Mouse (Mus musculus) MEL (cell line): ENCODE measurements around the gene Pxylp1. TPM values are rescaled to one million over a fixed set of nuclear protein-coding genes. Genes with fewer than 3 reads are reported as not detected.
"Not testable (repeated sequence)": the region's sequence is repeated elsewhere in the genome, so short reads cannot be mapped to it uniquely, and the experiment has no call there.

Experiments
- DNase-seq: peaks from one replicate; pipeline ENCODE4 v3.0.0; 2011; ENCODE audit warnings: low read depth, low spot score
- H3K27ac ChIP-seq: 2 replicates; pipeline ENCODE4 v1.5.1; 2012; ENCODE audit warnings: low read depth, mild to moderate bottlenecking, control low read depth, low read length, moderate library complexity; ENCODE audit not compliant: control insufficient read depth
- H3K27me3 ChIP-seq, 2 experiments: fragments of 150-350 bp in 1 of 2; sonication (generic) in 1 of 2; 2 replicates each; pipeline ENCODE4 v1.6.1; 2012; ENCODE audit warnings: low read length in 2 of 2, mild to moderate bottlenecking in 2 of 2, improper control_type of control experiment in 1 of 2, moderate library complexity in 1 of 2; ENCODE audit not compliant: insufficient read depth in 2 of 2, control insufficient read depth in 1 of 2
- H3K36me3 ChIP-seq, 2 experiments: 2 replicates each; pipeline ENCODE4 v1.6.1; 2012 to 2014; ENCODE audit warnings: low read length in 2 of 2, improper control_type of control experiment in 1 of 2, inconsistent platforms in 1 of 2, mild to moderate bottlenecking in 1 of 2; ENCODE audit not compliant: insufficient read depth in 2 of 2, control insufficient read depth in 1 of 2
- H3K4me1 ChIP-seq, 2 experiments: fragments of 150-350 bp in 1 of 2; sonication (generic) in 1 of 2; 2 replicates each; pipeline ENCODE4 v1.6.1; 2012; ENCODE audit warnings: low read length in 2 of 2, improper control_type of control experiment in 1 of 2, mild to moderate bottlenecking in 1 of 2; ENCODE audit not compliant: insufficient read depth in 2 of 2, control insufficient read depth in 1 of 2
- H3K4me3 ChIP-seq, 2 experiments: fragments of 150-350 bp in 1 of 2; sonication (generic) in 1 of 2; 2 replicates each; pipeline ENCODE4 v1.5.1; 2012; ENCODE audit warnings: low read depth in 2 of 2, low read length in 2 of 2, mild to moderate bottlenecking in 2 of 2, moderate library complexity in 2 of 2, control low read depth in 1 of 2, improper control_type of control experiment in 1 of 2; ENCODE audit not compliant: control insufficient read depth in 1 of 2, insufficient read depth in 1 of 2
- H3K79me2 ChIP-seq: 2 replicates; pipeline ENCODE4 v1.6.1; 2012; ENCODE audit warnings: mild to moderate bottlenecking, low read length, moderate library complexity; ENCODE audit not compliant: control insufficient read depth, poor library complexity, insufficient read depth
- H3K9ac ChIP-seq: 2 replicates; pipeline ENCODE4 v1.6.1; 2012; ENCODE audit warnings: low read depth, mild to moderate bottlenecking, control low read depth, low read length, moderate library complexity; ENCODE audit not compliant: control insufficient read depth, poor library complexity, severe bottlenecking
- H3K9me3 ChIP-seq: fragments of 150-350 bp; sonication (generic); replicated peaks from 2 replicates; pipeline ENCODE4 v1.6.1; 2012; ENCODE audit warnings: mild to moderate bottlenecking, low read length, improper control_type of control experiment, moderate library complexity; ENCODE audit not compliant: insufficient read depth
- CHD1 ChIP-seq: IDR thresholded peaks from 2 replicates; pipeline ENCODE4 v1.6.1; 2012; ENCODE audit warnings: low read depth, mild to moderate bottlenecking, inconsistent platforms, low read length, improper control_type of control experiment
- GABPA ChIP-seq: IDR thresholded peaks from 2 replicates; pipeline ENCODE4 v1.6.1; 2012; ENCODE audit warnings: low read depth, mild to moderate bottlenecking, inconsistent platforms, low read length, improper control_type of control experiment, moderate library complexity
- MAFK ChIP-seq: IDR thresholded peaks from 2 replicates; pipeline ENCODE4 v1.6.1; 2011; ENCODE audit warnings: low read depth, mild to moderate bottlenecking, low read length, improper control_type of control experiment, borderline replicate concordance
- MXI1 ChIP-seq: IDR thresholded peaks from 2 replicates; pipeline ENCODE4 v1.6.1; 2011; ENCODE audit warnings: mild to moderate bottlenecking, low read depth, low read length, improper control_type of control experiment
- MYB ChIP-seq: IDR thresholded peaks from 2 replicates; pipeline ENCODE4 v1.6.1; 2011; ENCODE audit warnings: mild to moderate bottlenecking, low read depth, low read length, improper control_type of control experiment
- MYC ChIP-seq: IDR thresholded peaks from 2 replicates; pipeline ENCODE4 v1.6.1; 2011; ENCODE audit warnings: low read depth, mild to moderate bottlenecking, low read length, improper control_type of control experiment, moderate library complexity
- NRF1 ChIP-seq: IDR thresholded peaks from 2 replicates; pipeline ENCODE4 v1.6.1; 2014; ENCODE audit warnings: low read depth, mild to moderate bottlenecking, inconsistent platforms, low read length, improper control_type of control experiment, moderate library complexity; ENCODE audit not compliant: poor library complexity, insufficient read depth, severe bottlenecking
- POLR2A ChIP-seq, 2 experiments: IDR thresholded peaks; 2 replicates each; pipeline ENCODE4 v1.6.1; 2011 to 2012; ENCODE audit warnings: low read length in 2 of 2, mild to moderate bottlenecking in 2 of 2, control low read depth in 1 of 2, improper control_type of control experiment in 1 of 2, low read depth in 1 of 2, moderate library complexity in 1 of 2; ENCODE audit not compliant: control insufficient read depth in 1 of 2, insufficient read depth in 1 of 2, poor library complexity in 1 of 2
- SIN3A ChIP-seq: IDR thresholded peaks from 2 replicates; pipeline ENCODE4 v1.6.1; 2012; ENCODE audit warnings: low read length, improper control_type of control experiment, inconsistent platforms
- TBP ChIP-seq: IDR thresholded peaks from 2 replicates; pipeline ENCODE4 v1.8.0; 2011; ENCODE audit warnings: low read depth, low read length, improper control_type of control experiment
- USF2 ChIP-seq, 2 experiments: IDR thresholded peaks; 2 replicates each; pipeline ENCODE4 v1.6.1; 2011 to 2012; ENCODE audit warnings: improper control_type of control experiment in 2 of 2, low read length in 2 of 2, borderline replicate concordance in 1 of 2, inconsistent platforms in 1 of 2, low read depth in 1 of 2, mild to moderate bottlenecking in 1 of 2; ENCODE audit not compliant: insufficient read depth in 1 of 2
- ZC3H11A ChIP-seq: IDR thresholded peaks from 2 replicates; pipeline ENCODE4 v1.6.1; 2012; ENCODE audit warnings: low read depth, mild to moderate bottlenecking, inconsistent platforms, low read length, improper control_type of control experiment
- ZNF384 ChIP-seq: IDR thresholded peaks from 2 replicates; pipeline ENCODE4 v1.6.1; 2012; ENCODE audit warnings: low read depth, mild to moderate bottlenecking, inconsistent platforms, low read length, improper control_type of control experiment
- polyA plus RNA-seq, 2 experiments: library from polyadenylated mRNA; stranded (reverse) in 1 of 2; unstranded in 1 of 2; fragments of >175 nt in 1 of 2; fragments of >200 nt in 1 of 2; gene quantifications; 2 replicates each; pipeline versions ENCODE4 v1.2.1 to v1.2.4; 2012; ENCODE audit warnings: low replicate concordance in 2 of 2, low read depth in 1 of 2; ENCODE audit not compliant: insufficient read length in 2 of 2, insufficient read depth in 1 of 2, missing spikeins in 1 of 2
- total RNA-seq: library from RNA; depleted of rRNA; stranded (reverse); fragments of 300-350 nt; gene quantifications from 2 replicates; pipeline ENCODE4 v1.2.3, GENCODE M21; 2012; rRNA removed

The Pxylp1 gene
- total RNA-seq: 5.4 and 5.7 TPM in 2 replicates
- 1 to 10 TPM in 1 of 2 experiments, not detected in 1; 9.9 TPM for polyA plus RNA-seq

DNA sequence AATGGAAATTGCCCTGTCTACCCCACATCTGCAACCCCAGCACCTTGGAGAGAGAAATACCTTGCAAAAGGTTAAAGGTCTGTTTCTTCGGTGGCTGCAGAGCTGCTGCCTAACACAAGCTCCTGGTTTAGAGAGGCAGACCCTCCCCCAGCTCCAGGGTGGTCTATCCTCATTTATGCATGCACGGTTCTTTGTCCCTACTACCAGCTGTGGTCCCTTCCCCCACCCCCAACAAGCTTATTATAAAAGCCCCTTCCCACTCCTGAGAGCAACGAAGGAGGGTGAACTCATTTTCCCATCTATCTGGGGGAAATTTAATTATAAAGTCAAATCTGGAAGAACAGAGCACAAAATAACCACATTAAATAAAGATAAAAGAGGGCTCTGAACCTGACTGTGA, at the start of gene Pxylp1:
Gene Pxylp1, minus strand, starts transcription at position 124 of the 400 bp plus-strand sequence.
- H3K27ac ChIP-seq: no peak within 1 kb of the TSS
- H3K4me1 ChIP-seq: peaks cover 0 to 6% of the 10 kb centered on the region in 2 experiments; a peak in 1 of 4 replicates
- H3K27me3 ChIP-seq: no peaks in the 10 kb centered on the region; a peak in 1 of 4 replicates
- no peaks in the 10 kb centered on the region for H3K9me3 ChIP-seq
- DNase-seq: no peak
- H3K9ac ChIP-seq: no peak within 1 kb of the TSS
- TF ChIP-seq NRF1: no peak
- TF ChIP-seq ZNF384: no peak
- TF ChIP-seq SIN3A: no peak
- no peak for TF ChIP-seq MXI1
- no peak for TF ChIP-seq MYB
- TF ChIP-seq TBP: no peak
- TF ChIP-seq MYC: no peak
- TF ChIP-seq MAFK: no peak
- no peak for TF ChIP-seq USF2 (IDR thresholded peaks at IDR 0.05; ENCODE audit: borderline replicate concordance in 1 of 2, insufficient read depth in 1 of 2, low read depth in 1 of 2, low read length in 2 of 2)
- TF ChIP-seq GABPA: no peak
- no peaks in the 10 kb centered on the region; the same call in 1 of the 2 replicates for H3K79me2 ChIP-seq
- H3K4me3 ChIP-seq: no peak within 1 kb of the TSS
- no peaks in the 10 kb centered on the region for H3K36me3 ChIP-seq

GRCm38 (mm10) chr9:96938887-96939286, 46.4 kb upstream of the Pxylp1 start:
- H3K4me1 ChIP-seq: no peaks in the 10 kb centered on the region
- TF ChIP-seq CHD1 (no peak), MYC (no peak), ZC3H11A (no peak), POLR2A (IDR thresholded peaks at IDR 0.05; ENCODE audit: control insufficient read depth in 1 of 2, insufficient read depth in 1 of 2, low read depth in 1 of 2, low read length in 2 of 2, poor library complexity in 1 of 2) (no peak), NRF1 (no peak)
- TF ChIP-seq, all 39 proteins: peak for 0

GRCm38 (mm10) chr9:96936427-96936826, 44.0 kb upstream of the Pxylp1 start:
- H3K36me3 ChIP-seq, H3K27ac ChIP-seq, H3K27me3 ChIP-seq, H3K4me3 ChIP-seq, DNase-seq, H3K79me2 ChIP-seq, H3K4me1 ChIP-seq, H3K9ac ChIP-seq, H3K9me3 ChIP-seq: not testable (repeated sequence)

More at GRCm38 (mm10) chr9:96938887-96939286, 46.4 kb upstream of the Pxylp1 start:
- H3K9me3 ChIP-seq: no peaks in the 10 kb centered on the region
- no peaks in the 10 kb centered on the region for H3K27me3 ChIP-seq
- no peak for DNase-seq
- no peak overlapping the region for H3K9ac ChIP-seq
- no peak overlapping the region for H3K27ac ChIP-seq
- no peak overlapping the region for H3K4me3 ChIP-seq
- H3K36me3 ChIP-seq: no peaks in the 10 kb centered on the region
- no peaks in the 10 kb centered on the region for H3K79me2 ChIP-seq
